ENCODE assay signal across 10 mouse cellular contexts in the genomic region with DNA sequence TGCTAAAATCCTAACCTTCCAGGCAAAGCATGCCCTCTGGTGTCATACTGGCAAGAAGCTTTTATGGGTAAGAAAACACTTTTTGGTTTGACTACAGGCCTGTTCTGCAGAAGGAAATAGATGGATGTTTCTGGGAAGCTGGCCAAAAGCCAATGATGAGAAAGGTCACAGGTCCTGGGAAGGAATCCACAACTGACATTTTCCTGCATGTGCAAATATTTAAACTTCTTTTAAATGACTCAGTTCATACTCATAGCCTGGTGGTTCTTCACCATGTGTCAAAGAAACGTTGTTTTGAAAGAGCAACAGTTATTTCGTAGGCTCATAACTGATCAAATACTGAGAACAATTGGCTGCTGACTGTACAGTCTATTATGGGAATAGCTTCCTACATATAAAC. TPM values are rescaled to one million over a fixed set of nuclear protein-coding genes. Genes with fewer than 3 reads are reported as not detected.
A peak's percentile ranks its signal among the peaks of the same experiment; 100 is the strongest.
DNase-seq lines count a peak whose midpoint lies in the region; ATAC-seq lines count a peak whose summit lies in the region.
"Had no signal": no experiment of that assay in that cellular context is flagged by ENCODE, and none has a peak within 500 bp of the region (broad histone marks: within the 10 kb centered on the region; RNA-seq: fewer than 3 reads in every experiment).

No protein-coding gene starts in this region.

- H3K9me3 ChIP-seq in forebrain, embryonic 14.5 days (replicated peaks; ENCODE audit: control insufficient read depth, low read length), result no peaks in the 10 kb centered on the region

- WGBS in forebrain, embryonic 14.5 days, result 90% methylated on average over 2 of the region's 2 CpGs

- no peak overlapping the region for H3K4me2 ChIP-seq in forebrain, embryonic 14.5 days (ENCODE audit: low read length)
- H3K4me2 ChIP-seq: midbrain, embryonic 11.5 days had no signal

- H3K36me3 ChIP-seq in forebrain, embryonic 14.5 days (ENCODE audit: control insufficient read depth, insufficient read depth, low read length), result peaks cover 27% of the 10 kb centered on the region

- no peak overlapping the region for H3K27ac ChIP-seq in forebrain, embryonic 14.5 days (ENCODE audit: low read depth, low read length)

- no peaks in the 10 kb centered on the region for H3K27me3 ChIP-seq in forebrain, embryonic 14.5 days (replicated peaks; ENCODE audit: control insufficient read depth, insufficient read depth, low read length)

- DNase-seq in heart, postnatal 14 days, result peak; percentile 3 to 27
- DNase-seq in heart, adult 11 months, result no peak
- peak; percentile 24 to 27 for DNase-seq in adrenal gland, adult 18-20 months (ENCODE audit: low spot score in 2 of 2)
- peak; percentile 18 to 24 for DNase-seq in kidney, adult 8-10 months
- DNase-seq in lung, postnatal 14 days, result peak; percentile 50
- DNase-seq in thymus, postnatal 25 days, result no peak
- DNase-seq in forebrain, embryonic 14.5 days (ENCODE audit: low spot score), result no peak

- peaks cover 4% of the 10 kb centered on the region; the same call in 1 of the 2 replicates for H3K4me1 ChIP-seq in forebrain, embryonic 14.5 days (ENCODE audit: control insufficient read depth, insufficient read depth, low read length)

- intact Hi-C loops in heart, postnatal 14 days (cut with DNase I), result loop anchor here (5.0 kb wide), 1 partner anchor 320 kb away; a partner anchor contains a TSS

- no peak for ATAC-seq in inflammation-experienced regulatory T-cells, adult 6 months
- no peak for ATAC-seq in forebrain, embryonic 14.5 days
- ATAC-seq: forebrain, embryonic 16.5 days had no signal

- H3K4me3 ChIP-seq in forebrain, embryonic 14.5 days (ENCODE audit: low read depth, low read length), result no peak overlapping the region

- H3K9ac ChIP-seq in forebrain, embryonic 14.5 days (ENCODE audit: low read length), result no peak overlapping the region

RNA-seq across cellular contexts. Expression of a gene that starts 5.4 kb away (rescaled TPM):
- total RNA-seq in heart, postnatal 14 days (2021), result 1 to 10 TPM; 6.0 to 6.2 TPM
- 1 to 10 TPM; 5.1 to 6.1 TPM for total RNA-seq in adrenal gland, adult 18-20 months (2021)
- polyA plus RNA-seq in inflammation-experienced regulatory T-cells, adult 6 months (2017; shearing (Covaris generic)), result 10 to 100 TPM in 1 of 3 experiments, 1 to 10 TPM in 2; 8.7 to 20.3 (median 9.2) TPM
- polyA plus RNA-seq in forebrain, embryonic 14.5 days (2014; fragmentation: Nextera tagmentation; extraction: Ambion mirVana), result 30.4 and 38.5 TPM in 2 replicates

Comparison
In these comparisons a context has a peak if more than half of its experiments do, and no peak if none do; other contexts are left out.
1. DNase-seq: peak in heart, postnatal 14 days (2 of 2), adrenal gland, adult 18-20 months (2 of 2), kidney, adult 8-10 months (2 of 2) and lung, postnatal 14 days (single experiment); none in heart, adult 11 months (single experiment), thymus, postnatal 25 days (single experiment) and forebrain, embryonic 14.5 days (single experiment).